Mouse (Mus musculus) lung, postnatal 0 days (tissue): ENCODE data around the gene Klhdc3. TPM values are rescaled to one million over a fixed set of nuclear protein-coding genes. Genes with fewer than 3 reads are reported as not detected.

Source experiments
- ATAC-seq: fragments of 200-750 bp; cut with Nextera tagmentation; 2 replicates; pipeline ENCODE4 v1.8.0; 2017; ENCODE audit warnings: moderate library complexity
- DNase-seq: peaks from one replicate; pipeline ENCODE4 v3.0.0-alpha.2; 2016; ENCODE audit warnings: low spot score
- H3K27ac ChIP-seq: fragments of 300-500 bp; sonication (generic); 2 replicates; pipeline ENCODE4 v1.5.1; 2014; ENCODE audit warnings: antibody characterized with exemption, mild to moderate bottlenecking, low read length, mixed read lengths
- H3K27me3 ChIP-seq: fragments of 300-500 bp; sonication (generic); replicated peaks from 2 replicates; pipeline ENCODE4 v1.6.1; 2014; ENCODE audit warnings: low read length, mixed read lengths; ENCODE audit not compliant: insufficient read depth
- H3K36me3 ChIP-seq: fragments of 300-500 bp; sonication (generic); 2 replicates; pipeline ENCODE4 v1.6.1; 2014; ENCODE audit warnings: low read length, mixed read lengths; ENCODE audit not compliant: insufficient read depth
- H3K4me1 ChIP-seq: fragments of 300-500 bp; sonication (generic); 2 replicates; pipeline ENCODE4 v1.6.1; 2014; ENCODE audit warnings: antibody characterized with exemption, low read depth, low read length, mixed read lengths; ENCODE audit not compliant: insufficient read depth
- H3K4me2 ChIP-seq: fragments of 300-500 bp; sonication (generic); replicated peaks from 2 replicates; pipeline ENCODE4 v1.6.1; 2014; ENCODE audit warnings: low read depth, mild to moderate bottlenecking, low read length, moderate library complexity, mixed read lengths
- H3K4me3 ChIP-seq: fragments of 300-500 bp; sonication (generic); 2 replicates; pipeline ENCODE4 v1.5.1; 2014; ENCODE audit warnings: low read depth, low read length
- H3K9ac ChIP-seq: fragments of 300-500 bp; sonication (generic); replicated peaks from 2 replicates; pipeline ENCODE4 v1.6.1; 2014; ENCODE audit warnings: low read depth, mild to moderate bottlenecking
- H3K9me3 ChIP-seq: fragments of 300-500 bp; sonication (generic); 2 replicates; pipeline ENCODE4 v1.6.1; 2016; ENCODE audit warnings: low read length, mixed read lengths
- CTCF ChIP-seq: IDR thresholded peaks from 2 replicates; pipeline ENCODE4 v1.5.1; 2016; ENCODE audit warnings: antibody characterized with exemption, mild to moderate bottlenecking
- EP300 ChIP-seq: IDR thresholded peaks from 2 replicates; pipeline ENCODE4 v1.6.1; 2016; ENCODE audit warnings: antibody characterized with exemption, mild to moderate bottlenecking, control low read depth
- WGBS: fragments of 180-500 bp; shearing (Covaris S2); extraction: QIAGEN DNeasy Blood & Tissue Kit; methylation state at CpG from one replicate; pipeline ENCODE4 v1.1.7; 2014; 5-methylcytosine and 5-hydroxymethylcytosine counted together
- polyA plus RNA-seq: library from polyadenylated mRNA; unstranded; fragments of >200 nt; fragmentation: Nextera tagmentation; extraction: Ambion mirVana; gene quantifications from 2 replicates; pipeline ENCODE4 v1.2.1, GENCODE M21; 2015

Klhdc3 gene
- polyA plus RNA-seq, 1 experiment from 2014 or later, result 111 TPM

DNA sequence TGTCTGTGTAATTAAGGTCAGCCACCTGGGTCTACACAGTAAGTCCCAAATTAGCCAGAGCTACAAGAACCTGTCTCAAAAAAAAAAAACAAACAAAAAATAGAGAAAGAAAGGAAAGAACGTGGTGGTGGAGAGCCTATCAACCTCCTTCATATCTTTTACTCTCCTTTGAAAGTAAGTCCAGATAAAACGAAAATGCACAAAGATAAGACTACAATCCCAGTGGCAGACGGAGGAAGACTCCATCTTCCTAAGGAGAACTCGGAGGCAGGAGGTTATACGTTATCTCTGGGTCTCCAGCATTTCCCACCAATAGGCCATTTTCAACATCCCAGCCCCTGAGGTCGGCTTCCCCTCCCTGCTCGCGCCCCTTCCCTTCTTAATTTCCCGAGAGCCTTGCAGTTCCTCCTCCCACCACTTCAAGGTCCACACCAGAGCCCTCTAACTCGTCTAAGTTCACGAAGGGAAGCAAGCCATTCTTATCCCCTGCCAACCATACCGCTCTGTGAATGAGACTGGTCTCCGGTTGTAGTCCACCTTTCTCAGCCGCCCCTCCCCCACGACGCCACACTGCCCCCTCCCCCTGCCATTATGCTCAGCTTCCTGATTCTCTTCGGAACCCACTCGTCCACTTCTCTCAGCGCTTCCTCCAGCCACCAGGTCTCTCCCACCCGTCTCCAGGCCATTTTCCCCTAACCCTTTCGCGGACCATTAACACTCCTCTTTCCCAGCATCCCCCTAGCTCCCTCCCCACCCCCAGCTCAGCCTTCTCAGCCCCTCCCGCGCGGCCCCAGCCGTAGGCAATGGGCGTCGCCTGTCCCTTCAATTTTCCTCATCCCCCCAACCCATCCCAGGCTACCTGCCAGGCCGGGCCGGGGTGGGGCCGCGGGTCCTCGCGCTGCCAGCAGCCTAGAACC lies 613 bp downstream of the Klhdc3 start:
- Histone ChIP-seq H3K27ac (peak overlapping the region; percentile 89), H3K4me2 (peak overlapping the region; percentile 81), H3K4me1 (peaks cover 14% of the 10 kb centered on the region; the same call in 1 of the 2 replicates), H3K9ac (peak overlapping the region; percentile 65), H3K4me3 (peak overlapping the region; percentile 90), H3K27me3 (no peaks in the 10 kb centered on the region), H3K9me3 (no peaks in the 10 kb centered on the region), H3K36me3 (peaks cover 30% of the 10 kb centered on the region; the same call in 1 of the 2 replicates)
- ATAC-seq, result peak; percentile 2
- no peak for TF ChIP-seq EP300
- TF ChIP-seq CTCF, result peak; percentile 55
- peak; percentile 71 for DNase-seq
- WGBS, result 0% methylated on average over 33 of the region's 34 CpGs

DNA sequence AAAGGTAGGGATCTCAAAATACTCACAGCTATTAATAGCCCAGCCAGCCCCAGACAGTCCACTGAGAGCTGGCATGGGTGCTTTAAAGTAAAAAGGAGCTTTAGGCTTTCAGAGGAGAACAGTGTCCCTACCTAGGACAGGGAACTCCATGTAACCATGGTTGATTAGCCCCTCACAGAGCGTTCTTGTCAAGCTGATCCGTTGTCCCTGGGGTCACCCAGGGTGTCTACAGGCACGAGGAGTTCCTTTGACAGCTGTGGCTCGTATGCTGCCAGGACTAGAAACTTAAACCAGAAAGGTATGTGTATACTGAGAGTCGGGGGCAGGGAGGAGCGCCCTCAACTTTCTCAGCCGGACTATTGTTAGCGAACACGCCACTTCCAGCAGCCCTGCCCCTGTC lies 1.8 kb downstream of the Klhdc3 start:
- Histone ChIP-seq H3K27ac (no peak overlapping the region; the same call in 1 of the 2 replicates), H3K9me3 (no peaks in the 10 kb centered on the region), H3K4me1 (peaks cover 14% of the 10 kb centered on the region; the same call in 1 of the 2 replicates), H3K9ac (0 out of 2 replicates have a peak overlapping the region, but pooled peaks have one; percentile 26), H3K27me3 (no peaks in the 10 kb centered on the region), H3K4me2 (peak overlapping the region; percentile 81; the same call in 1 of the 2 replicates), H3K36me3 (peaks cover 20% of the 10 kb centered on the region; the same call in 1 of the 2 replicates), H3K4me3 (no peak overlapping the region)
- whole genome bisulfite sequencing, result 27% methylated on average over 9 of the region's 9 CpGs
- no peak for DNase-seq
- ATAC-seq, result no peak
- no peak for TF ChIP-seq EP300

DNA sequence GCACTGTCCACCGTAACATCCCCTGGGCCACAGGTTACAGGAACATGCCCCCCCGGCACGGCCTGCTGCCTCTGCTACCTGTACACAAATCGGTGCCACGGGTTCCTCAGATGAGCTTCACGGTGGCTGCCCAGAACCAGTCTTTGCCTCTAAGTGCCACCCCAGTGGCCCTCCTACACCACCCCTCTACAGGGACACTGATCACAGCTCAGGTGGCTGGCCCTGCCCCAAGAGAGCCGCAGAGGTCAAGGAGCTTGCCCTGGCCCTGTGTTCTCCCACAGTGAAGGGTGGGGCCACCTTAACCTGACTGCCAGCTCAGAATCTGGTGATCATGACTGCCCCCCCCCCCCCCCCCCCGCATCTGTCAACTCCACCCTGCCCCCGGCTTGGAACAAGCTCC lies 2.3 kb downstream of the Klhdc3 start, which contains the start of gene Mea1:
TSS of gene Mea1 (plus strand) at position 378 of the 400 bp plus-strand sequence.
- Histone ChIP-seq H3K9me3 (no peaks in the 10 kb centered on the region), H3K4me1 (peaks cover 17% of the 10 kb centered on the region; the same call in 1 of the 2 replicates), H3K4me3 (peak within 1 kb of the TSS; percentile 90), H3K27me3 (no peaks in the 10 kb centered on the region), H3K27ac (no peak within 1 kb of the TSS; the same call in 1 of the 2 replicates), H3K36me3 (peaks cover 17% of the 10 kb centered on the region; the same call in 1 of the 2 replicates), H3K4me2 (peak within 1 kb of the TSS; percentile 81), H3K9ac (peak within 1 kb of the TSS; percentile 65; the same call in 1 of the 2 replicates)
- WGBS, result 76% methylated on average over 7 of the region's 9 CpGs
- TF ChIP-seq EP300 (no peak), CTCF (no peak)
- ATAC-seq, result no peak
- peak; percentile 26 for DNase-seq

DNA sequence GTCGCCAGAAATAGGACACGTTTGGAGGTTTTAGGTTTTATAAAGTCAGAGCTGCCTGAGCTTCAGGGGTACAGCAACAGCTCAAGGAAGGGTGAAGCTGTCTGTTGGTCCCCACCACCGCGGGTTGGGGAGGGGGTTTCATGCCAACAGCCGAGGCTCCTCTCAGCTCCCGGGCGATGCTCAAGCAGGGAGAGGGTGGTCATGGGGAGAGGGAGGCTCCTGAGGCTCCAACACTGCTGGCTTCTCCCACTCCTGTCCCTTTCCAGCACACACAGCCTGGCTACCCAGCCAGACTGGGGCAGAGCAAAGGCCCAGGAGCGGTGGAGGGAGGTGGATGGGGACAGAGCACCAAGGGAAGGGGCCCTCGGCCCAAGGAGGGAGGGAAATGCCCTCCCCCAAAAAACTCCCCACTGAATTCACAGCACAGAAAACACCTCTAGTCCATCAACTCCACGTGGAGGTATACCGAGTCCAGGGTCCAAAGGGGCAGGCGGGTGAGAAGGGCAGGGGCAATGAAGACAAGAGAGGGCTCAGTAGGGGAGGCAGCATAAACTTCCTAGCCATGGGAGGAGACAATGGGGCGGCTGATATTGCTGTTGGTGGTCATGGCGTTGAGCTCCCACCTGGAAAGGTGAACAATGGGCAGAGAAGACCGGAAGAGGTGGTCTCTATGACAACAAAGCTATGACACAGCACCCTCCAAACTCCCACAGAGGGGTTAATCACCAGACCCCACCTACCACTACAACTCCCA lies 6.0 kb downstream of the Klhdc3 start:
- TF ChIP-seq EP300, result no peak
- TF ChIP-seq CTCF, result no peak
- Histone ChIP-seq H3K36me3 (peaks cover 17% of the 10 kb centered on the region; the same call in 1 of the 2 replicates), H3K27me3 (no peaks in the 10 kb centered on the region), H3K4me2 (peak overlapping the region; percentile 73), H3K9ac (peak overlapping the region; percentile 20), H3K9me3 (no peaks in the 10 kb centered on the region), H3K27ac (peak overlapping the region; percentile 62), H3K4me1 (peaks cover 17% of the 10 kb centered on the region; the same call in 1 of the 2 replicates), H3K4me3 (peak overlapping the region; percentile 59)
- ATAC-seq, result 0 out of 2 replicates have a peak, but pooled peaks have one; percentile 3
- no peak for DNase-seq
- WGBS, result 28% methylated on average over 15 of the region's 15 CpGs

DNA sequence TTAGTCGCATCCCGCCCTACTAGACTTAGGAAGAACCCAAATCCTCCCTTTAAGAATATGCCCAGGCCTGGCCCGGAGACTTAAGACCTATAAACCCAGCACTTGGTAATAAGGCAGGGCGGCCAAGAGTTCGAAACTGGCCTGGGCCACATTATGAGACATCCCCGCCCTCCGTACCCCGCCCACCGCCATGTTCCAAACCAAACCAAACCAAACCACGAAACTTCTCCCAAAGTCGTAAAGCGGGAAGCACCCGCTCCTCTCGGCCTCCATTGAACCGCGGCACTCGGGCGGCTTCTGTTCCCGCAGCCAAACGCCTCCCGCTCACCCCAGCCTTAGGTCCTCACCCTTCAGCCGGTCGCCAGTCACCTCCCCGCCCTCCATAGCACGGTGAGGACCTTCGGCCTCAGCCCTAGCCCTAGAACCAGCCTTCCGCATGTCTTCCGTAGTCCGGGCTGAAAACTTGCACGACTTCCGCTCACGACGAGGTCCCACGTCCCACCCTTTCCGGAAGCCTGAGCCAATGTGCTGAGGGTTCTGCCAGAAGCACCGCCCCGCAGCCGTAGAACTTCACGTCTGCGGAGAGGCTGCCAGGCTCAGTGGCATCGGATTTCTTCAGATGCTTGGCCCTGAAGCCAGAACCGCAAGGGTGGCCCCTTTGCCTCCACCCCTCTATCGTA lies 6.7 kb downstream of the Klhdc3 start, which contains the start of gene Rrp36:
TSS of gene Rrp36 (minus strand) at position 503 of the 680 bp plus-strand sequence.
- peaks cover 22% of the 10 kb centered on the region; the same call in 1 of the 2 replicates for H3K36me3 ChIP-seq
- WGBS, result 3% methylated on average over 42 of the region's 43 CpGs

More for the DNA sequence above, 6.7 kb downstream of the Klhdc3 start, which contains the start of gene Rrp36:
- TF ChIP-seq CTCF (no peak), EP300 (no peak)
- ATAC-seq (peak; percentile 96), DNase-seq (peak; percentile 97)
- Histone ChIP-seq H3K4me3 (peak within 1 kb of the TSS; percentile 59), H3K27me3 (no peaks in the 10 kb centered on the region), H3K4me2 (peak within 1 kb of the TSS; percentile 73), H3K4me1 (peaks cover 9% of the 10 kb centered on the region; the same call in 1 of the 2 replicates), H3K27ac (peak within 1 kb of the TSS; percentile 81), H3K9me3 (no peaks in the 10 kb centered on the region), H3K9ac (peak within 1 kb of the TSS; percentile 62)
